Mouse (Mus musculus): ENCODE measurements at regions not wholly inside any gene's neighbourhood (a gene's known extent, or its start where the extent isn't known, plus 50 kb on each side); places are given as distances from the start of the nearest gene placed in this dataset.

DNA sequence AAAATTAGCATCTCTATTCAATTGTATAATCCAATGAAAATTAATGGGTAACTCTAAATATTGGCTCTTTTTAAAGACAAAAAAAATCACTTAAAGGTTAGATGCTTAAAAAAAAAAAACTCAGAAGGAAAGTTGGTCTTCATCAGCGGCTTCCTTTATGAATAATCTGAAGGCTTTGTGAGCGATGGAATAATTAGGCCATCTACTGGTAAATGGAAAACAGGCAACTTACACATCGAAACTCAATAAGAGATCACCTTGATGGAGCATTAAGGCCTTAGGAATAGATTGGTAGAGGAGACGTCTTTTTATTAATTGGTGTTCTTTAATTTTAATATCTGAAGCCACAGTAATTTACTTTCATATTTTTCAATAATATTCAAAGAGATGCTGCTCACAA lies 218.6 kb upstream of the Tacr3 start:
- DNase-seq = no peak

DNA sequence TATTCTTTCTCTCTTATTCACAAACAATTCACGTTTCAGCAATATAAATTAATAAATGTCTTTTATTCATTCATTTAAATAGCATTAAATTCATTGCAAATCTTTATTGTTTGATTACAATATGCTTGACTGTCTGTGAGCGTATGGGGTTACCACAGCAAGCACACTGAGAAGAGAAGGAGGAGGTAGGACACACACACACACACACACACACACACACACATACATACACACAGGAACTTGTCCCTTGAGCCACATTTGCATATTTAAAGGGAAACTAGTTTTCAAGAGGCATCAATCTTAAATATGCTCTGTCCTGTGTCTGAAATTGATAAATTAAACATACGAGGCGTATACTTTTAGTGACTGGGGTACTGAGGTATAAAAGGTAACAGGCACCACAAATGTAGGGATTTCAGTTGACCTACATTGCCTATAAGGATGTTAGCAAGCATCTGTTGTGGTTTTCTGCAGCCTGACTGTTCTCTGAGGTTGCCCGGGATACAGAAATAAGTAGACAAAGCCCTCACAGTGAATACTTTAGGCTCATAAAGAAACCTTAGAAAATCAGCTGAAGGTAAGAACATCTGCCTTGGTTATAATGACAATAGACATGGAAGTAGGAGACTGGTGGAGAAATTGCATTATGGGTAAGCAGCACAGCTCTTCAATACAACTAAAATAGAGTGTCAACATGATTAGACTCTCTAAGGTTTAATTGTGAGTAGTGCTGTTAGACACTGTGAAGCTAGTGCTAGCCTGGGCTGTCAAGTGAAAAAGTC lies 217.1 kb upstream of the Tacr3 start:
- no peak for DNase-seq

DNA sequence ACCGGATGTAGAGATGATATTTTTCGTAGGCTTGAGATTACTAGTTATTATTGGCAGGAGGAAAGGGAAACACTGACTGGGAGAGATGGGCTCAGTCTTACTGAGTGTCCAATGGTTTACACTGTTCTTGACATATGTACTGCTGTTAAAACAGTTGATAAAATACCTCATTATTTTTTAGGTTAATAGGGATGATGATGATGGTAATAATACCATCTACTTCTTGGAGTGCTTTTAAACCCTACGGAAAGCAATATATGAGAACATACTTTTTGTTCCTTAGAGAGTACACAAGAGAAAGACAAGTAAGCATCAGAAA lies 216.6 kb upstream of the Tacr3 start:
- DNase-seq = no peak

DNA sequence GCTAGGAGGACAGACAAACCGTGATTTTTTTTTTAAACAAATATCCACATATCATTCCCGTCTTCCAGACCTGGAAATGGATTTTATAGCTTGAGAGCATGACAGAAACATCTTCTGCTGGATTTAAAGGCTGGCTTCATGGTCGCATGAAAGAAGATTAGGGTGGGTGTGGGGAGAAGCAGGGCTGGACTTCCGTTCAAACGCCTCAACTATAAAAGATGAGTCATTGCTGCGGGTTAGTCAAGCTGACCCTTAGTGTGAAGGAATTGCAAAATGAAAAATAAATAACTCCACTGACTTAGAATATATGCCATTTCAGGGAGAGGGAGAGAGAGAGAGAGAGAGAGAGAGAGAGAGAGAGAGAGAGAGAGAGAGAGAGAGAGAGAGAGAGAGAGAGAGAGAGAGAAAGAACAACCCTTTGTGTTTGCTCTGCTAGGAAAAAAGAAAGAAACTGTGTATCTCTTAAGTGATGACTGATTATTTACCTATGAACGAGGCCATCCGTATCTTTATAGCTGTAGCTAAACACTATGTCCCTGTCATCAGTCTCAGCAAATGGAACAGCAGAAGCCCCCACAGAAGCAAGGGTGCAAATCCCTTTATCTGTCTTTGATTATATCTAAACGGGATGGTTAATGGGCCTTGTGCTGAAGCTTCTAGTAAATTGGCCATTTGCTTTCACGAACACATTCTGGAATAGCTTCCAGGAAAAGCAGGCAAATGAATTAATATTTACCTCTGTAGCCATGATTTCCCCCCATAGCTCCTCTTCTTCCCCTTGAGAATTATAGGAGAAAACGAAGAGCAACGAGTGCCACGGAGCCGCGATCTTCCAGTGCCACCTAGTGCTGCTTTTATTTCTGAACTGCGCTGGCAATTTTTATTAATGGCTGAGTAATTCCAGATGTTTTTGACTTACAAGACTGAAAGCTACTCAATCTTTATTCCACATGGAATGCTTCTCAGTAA lies 199.4 kb upstream of the Tacr3 start:
- DNase-seq = no peak

DNA sequence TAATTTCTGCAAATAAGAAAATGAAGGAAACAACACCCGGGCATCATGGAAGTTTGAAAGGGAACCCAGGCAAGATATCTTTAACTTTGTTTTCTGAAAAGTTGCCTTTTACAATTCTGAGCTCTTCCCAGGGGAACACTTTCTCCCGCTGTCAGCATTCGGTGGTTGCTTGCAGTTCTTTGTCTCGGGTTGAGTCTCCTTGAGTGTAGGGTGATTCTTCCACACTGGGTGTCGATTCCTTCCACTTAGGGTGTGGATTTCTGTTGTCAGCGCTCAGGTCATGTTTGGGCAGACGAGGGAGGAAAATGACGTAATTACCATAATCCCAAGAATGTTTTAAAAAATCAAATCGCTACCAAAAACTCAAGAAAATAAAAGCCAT lies 198.7 kb upstream of the Tacr3 start:
- DNase-seq = no peak

DNA sequence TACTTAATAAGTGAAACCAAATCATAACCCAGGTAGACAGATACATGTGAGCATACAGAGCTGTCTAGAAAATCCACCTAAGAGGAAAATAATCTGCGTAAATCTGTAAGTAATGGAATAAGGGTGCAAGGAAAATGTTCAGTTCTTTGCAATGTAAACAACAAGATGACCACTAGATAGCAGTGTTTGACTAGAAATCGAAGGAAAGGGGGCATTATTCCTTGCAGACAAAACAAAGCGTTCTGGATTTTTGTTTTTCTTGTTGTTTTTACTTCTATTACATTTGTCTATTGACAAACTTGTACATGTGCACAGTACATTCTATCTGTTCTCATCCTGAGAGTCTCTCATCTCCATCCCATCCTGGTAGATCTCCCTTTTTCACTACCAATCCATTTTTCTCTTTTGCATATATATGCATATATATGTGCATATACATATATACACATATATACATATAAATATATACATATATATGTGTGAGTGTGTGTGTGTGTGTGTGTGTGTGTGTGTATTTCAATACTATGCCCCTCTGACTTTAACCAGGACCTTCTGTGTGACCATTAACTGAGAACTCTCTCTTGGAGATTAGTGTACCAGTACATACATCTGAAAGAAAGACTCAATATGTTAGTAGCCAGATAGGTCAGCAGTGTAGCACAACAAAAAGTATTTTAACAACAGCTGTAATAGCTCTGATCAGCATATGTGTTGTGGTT lies 179.9 kb upstream of the Tacr3 start:
- no peak for DNase-seq

DNA sequence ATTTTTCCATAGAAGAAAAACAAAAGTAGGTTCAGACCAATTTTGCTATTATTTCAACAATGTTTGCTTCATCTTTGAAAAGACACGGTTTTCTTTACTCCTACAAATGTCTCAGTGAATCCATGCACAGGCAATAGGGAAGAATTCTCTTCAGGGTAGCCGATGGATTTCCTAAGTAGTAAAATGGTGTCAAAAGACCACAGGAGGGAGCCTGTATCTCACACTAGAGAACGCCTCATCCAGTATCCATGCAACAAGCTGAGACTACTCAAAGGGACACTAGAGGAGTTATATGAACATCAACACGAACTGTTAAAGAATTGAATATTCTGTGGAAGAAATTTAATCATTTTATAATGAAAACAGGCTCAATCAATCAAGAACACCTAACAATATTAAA lies 174.8 kb upstream of the Tacr3 start:
- no peak for DNase-seq

DNA sequence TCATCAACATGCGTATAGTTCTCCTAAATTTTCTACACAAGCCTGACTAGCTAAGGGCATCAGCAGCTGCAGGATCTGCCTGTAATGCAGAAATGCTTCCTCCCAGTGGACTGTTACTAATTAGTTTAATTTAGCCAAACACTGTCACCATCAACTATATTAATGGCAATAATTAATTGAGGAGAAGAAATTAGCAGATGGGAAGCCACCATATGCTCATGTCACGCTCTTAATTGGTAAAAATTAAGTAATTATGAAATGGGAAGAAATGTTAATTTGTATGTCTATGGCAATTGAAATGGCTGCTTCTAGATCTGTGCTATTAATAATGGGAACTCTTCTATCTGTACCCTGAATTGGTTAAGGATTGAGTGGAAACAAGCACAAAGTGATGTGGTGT lies 133.9 kb upstream of the Tacr3 start:
- DNase-seq = no peak

DNA sequence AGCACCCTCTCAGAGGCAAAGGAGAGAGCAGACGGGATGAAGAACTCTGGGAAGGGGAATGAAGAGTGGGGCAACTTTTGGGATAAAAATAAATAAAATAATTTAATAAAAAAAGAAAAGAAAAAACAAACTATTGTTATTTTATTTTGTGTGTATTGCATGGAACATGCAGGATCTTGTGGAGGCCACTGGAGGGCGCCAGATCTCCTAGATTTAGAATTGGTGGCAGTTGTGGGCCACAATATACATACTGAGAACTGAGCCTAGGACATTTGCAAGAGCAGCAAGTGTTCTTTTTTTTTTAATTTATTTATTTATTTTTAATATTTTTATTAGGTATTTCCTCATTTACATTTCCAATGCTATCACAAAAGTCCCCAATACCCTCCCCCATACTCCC lies 110.2 kb upstream of the Tacr3 start:
- DNase-seq = no peak

DNA sequence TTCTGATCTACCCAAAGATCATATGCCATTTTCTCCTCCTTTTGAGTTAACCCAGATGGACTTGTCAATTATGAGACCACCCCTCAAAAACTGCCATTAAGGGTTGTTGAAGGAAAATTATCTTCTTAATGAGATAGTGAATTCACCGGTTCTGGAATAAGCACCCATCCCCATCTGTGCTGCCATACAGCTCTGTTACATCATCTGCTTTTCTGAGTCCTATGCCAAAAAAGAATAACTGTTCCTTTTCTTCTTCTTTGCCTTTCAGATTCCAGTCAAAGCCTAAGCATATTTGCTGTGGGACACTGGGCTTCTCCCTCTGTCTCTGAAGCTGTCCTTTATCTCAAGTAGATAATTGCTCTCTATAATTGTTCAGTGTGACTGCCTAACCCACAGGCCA lies 93.1 kb upstream of the Tacr3 start:
- no peak for DNase-seq

DNA sequence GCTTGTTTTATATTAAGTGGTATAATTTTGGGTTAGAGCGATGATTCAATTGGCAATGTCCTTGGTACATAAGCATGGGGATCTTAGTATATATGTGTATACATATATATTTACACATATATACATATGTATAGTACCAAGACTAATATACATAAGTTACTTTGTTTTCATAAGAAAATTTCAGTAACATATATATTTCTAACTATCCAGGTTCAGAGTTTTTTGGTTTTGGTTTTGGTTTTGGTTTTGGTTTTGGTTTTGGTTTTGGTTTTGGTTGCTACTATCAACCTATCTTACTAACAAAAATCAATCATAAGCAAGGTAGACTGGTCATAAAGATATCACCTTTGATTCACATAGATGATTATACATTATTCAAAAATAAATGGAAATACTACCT lies 67.7 kb upstream of the Tacr3 start:
- DNase-seq = no peak

DNA sequence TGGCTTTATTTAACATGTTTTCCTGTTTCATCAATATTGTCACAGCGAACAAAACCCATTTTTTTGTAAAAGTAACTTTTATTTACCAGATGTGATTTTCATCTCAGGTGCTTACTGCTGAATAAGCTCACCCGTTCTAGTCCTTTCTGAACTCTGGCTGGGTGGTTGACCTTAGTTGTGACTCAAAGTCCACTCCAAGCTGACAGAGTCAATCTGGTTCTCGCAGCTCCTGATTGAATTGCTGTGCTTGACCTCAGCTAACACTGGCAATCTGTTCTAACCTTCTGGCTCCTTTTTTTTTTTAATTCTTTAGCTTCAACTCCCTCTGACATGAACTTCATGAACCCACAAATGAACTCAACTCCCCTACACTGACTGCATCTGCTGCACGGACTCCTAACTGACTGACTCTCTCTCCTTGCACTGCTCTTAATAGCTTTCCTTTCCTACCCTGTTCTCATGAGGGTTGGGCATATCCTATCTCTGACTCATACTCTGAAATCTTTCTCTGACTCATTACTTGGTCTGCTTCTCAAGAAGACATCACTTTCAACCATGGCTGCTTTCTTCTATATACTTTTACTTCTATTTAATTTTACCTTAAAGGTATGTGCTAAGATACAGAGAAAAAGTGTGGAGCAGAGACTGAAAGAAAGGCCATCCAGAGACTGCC lies 65.4 kb upstream of the Tacr3 start:
- no peak for DNase-seq
